Mouse (Mus musculus): ENCODE results near the gene Abca13.

DNA sequence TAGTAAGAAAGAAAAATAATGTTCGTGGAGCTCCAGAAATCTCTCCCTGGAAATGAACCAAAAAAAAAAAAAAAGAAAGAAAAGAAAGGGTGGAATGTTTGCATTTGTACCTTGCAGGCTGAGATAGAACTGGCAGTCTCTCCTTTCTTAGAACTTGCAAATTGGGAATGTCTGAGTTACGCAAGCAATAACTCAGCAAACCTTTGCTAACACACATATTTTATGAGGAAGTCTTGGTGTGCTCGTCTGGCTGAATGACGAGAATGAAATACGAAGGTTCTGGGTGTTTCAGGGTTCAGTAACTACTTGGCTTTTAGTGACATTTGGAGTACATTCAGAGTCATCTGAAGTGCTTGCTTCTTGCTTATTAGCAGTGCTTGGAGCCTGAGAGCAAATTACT is 241.1 kb downstream of the Abca13 start:
- no peak for TF ChIP-seq CTCF (IDR thresholded peaks at IDR 0.05; ENCODE audit: low read depth, low read length)
- no peak for TF ChIP-seq POLR2A (IDR thresholded peaks at IDR 0.05; ENCODE audit: extremely low read depth, insufficient read depth, low read length)
